Mouse (Mus musculus): ENCODE results near the gene Zfp638.

Gene Zfp638

GRCm38 (mm10) chr6:83928225-83928624, 61.3 kb downstream of the Zfp638 start:
- peaks cover 27% of the 10 kb centered on the region for H3K4me1 ChIP-seq (replicated peaks; ENCODE audit: low read depth, low read length)
- peaks cover 30% of the 10 kb centered on the region for H3K36me3 ChIP-seq (ENCODE audit: insufficient read depth, low read length)
- no peak for TF ChIP-seq CTCF (conservative IDR thresholded peaks at IDR 0.05; ENCODE audit: low read length)
- TF ChIP-seq POU5F1 (IDR thresholded peaks at IDR 0.05; ENCODE audit: borderline replicate concordance, low read length), result no peak
- no peak for TF ChIP-seq NANOG (IDR thresholded peaks at IDR 0.05; ENCODE audit: borderline replicate concordance, low read length)
- no peak overlapping the region for H3K4me3 ChIP-seq (replicated peaks; ENCODE audit: low read length)
- H3K27me3 ChIP-seq (ENCODE audit: insufficient read depth, low read length), result no peaks in the 10 kb centered on the region
- no peaks in the 10 kb centered on the region for H3K9me3 ChIP-seq (ENCODE audit: low read length)

- H3K27me3 ChIP-seq (ENCODE audit: insufficient read depth, low read length), result no peaks in the 10 kb centered on the region
- no peaks in the 10 kb centered on the region for H3K9me3 ChIP-seq (ENCODE audit: low read length)
- no peak overlapping the region for H3K4me3 ChIP-seq (replicated peaks; ENCODE audit: low read length)
- no peak for TF ChIP-seq NANOG (IDR thresholded peaks at IDR 0.05; ENCODE audit: borderline replicate concordance, low read length)
- TF ChIP-seq POU5F1 (IDR thresholded peaks at IDR 0.05; ENCODE audit: borderline replicate concordance, low read length), result no peak
- TF ChIP-seq CTCF (conservative IDR thresholded peaks at IDR 0.05; ENCODE audit: low read length), result no peak
- H3K4me1 ChIP-seq (replicated peaks; ENCODE audit: low read depth, low read length), result peaks cover 3% of the 10 kb centered on the region
- peaks cover 73% of the 10 kb centered on the region for H3K36me3 ChIP-seq (ENCODE audit: insufficient read depth, low read length)
Observed at GRCm38 (mm10) chr6:83939492-83939891, 72.6 kb downstream of the Zfp638 start.

GRCm38 (mm10) chr6:83942806-83943205, 75.9 kb downstream of the Zfp638 start:
- Histone ChIP-seq H3K27me3 (ENCODE audit: insufficient read depth, low read length) (no peaks in the 10 kb centered on the region), H3K36me3 (ENCODE audit: insufficient read depth, low read length) (peaks cover 89% of the 10 kb centered on the region), H3K4me3 (replicated peaks; ENCODE audit: low read length) (no peak overlapping the region), H3K9me3 (ENCODE audit: low read length) (no peaks in the 10 kb centered on the region), H3K4me1 (replicated peaks; ENCODE audit: low read depth, low read length) (no peaks in the 10 kb centered on the region)
- TF ChIP-seq NANOG (IDR thresholded peaks at IDR 0.05; ENCODE audit: borderline replicate concordance, low read length), result no peak
- TF ChIP-seq CTCF (conservative IDR thresholded peaks at IDR 0.05; ENCODE audit: low read length), result no peak
- no peak for TF ChIP-seq POU5F1 (IDR thresholded peaks at IDR 0.05; ENCODE audit: borderline replicate concordance, low read length)

GRCm38 (mm10) chr6:83953603-83954002, 86.7 kb downstream of the Zfp638 start:
- H3K4me3 ChIP-seq (replicated peaks; ENCODE audit: low read length), result no peak overlapping the region
- H3K27me3 ChIP-seq (ENCODE audit: insufficient read depth, low read length), result no peaks in the 10 kb centered on the region
- TF ChIP-seq CTCF (conservative IDR thresholded peaks at IDR 0.05; ENCODE audit: low read length) (no peak), POU5F1 (IDR thresholded peaks at IDR 0.05; ENCODE audit: borderline replicate concordance, low read length) (no peak), NANOG (IDR thresholded peaks at IDR 0.05; ENCODE audit: borderline replicate concordance, low read length) (no peak)
- no peaks in the 10 kb centered on the region for H3K9me3 ChIP-seq (ENCODE audit: low read length)
- peaks cover 74% of the 10 kb centered on the region for H3K36me3 ChIP-seq (ENCODE audit: insufficient read depth, low read length)
- no peaks in the 10 kb centered on the region for H3K4me1 ChIP-seq (replicated peaks; ENCODE audit: low read depth, low read length)

- Histone ChIP-seq H3K4me1 (replicated peaks; ENCODE audit: low read depth, low read length) (no peaks in the 10 kb centered on the region), H3K27me3 (ENCODE audit: insufficient read depth, low read length) (no peaks in the 10 kb centered on the region), H3K36me3 (ENCODE audit: insufficient read depth, low read length) (peaks cover 80% of the 10 kb centered on the region), H3K4me3 (replicated peaks; ENCODE audit: low read length) (no peak overlapping the region), H3K9me3 (ENCODE audit: low read length) (no peaks in the 10 kb centered on the region)
- no peak for TF ChIP-seq CTCF (conservative IDR thresholded peaks at IDR 0.05; ENCODE audit: low read length)
- TF ChIP-seq POU5F1 (IDR thresholded peaks at IDR 0.05; ENCODE audit: borderline replicate concordance, low read length), result no peak
- TF ChIP-seq NANOG (IDR thresholded peaks at IDR 0.05; ENCODE audit: borderline replicate concordance, low read length), result no peak
Observed at GRCm38 (mm10) chr6:83987642-83988041, 120.7 kb downstream of the Zfp638 start.

- TF ChIP-seq NANOG (IDR thresholded peaks at IDR 0.05; ENCODE audit: borderline replicate concordance, low read length) (no peak), CTCF (conservative IDR thresholded peaks at IDR 0.05; ENCODE audit: low read length) (no peak), POU5F1 (IDR thresholded peaks at IDR 0.05; ENCODE audit: borderline replicate concordance, low read length) (no peak)
- H3K27me3 ChIP-seq (ENCODE audit: insufficient read depth, low read length), result 0 out of 2 replicates have a peak, but pooled peaks cover under 1% of the 10 kb centered on the region
- H3K4me1 ChIP-seq (replicated peaks; ENCODE audit: low read depth, low read length), result peaks cover under 1% of the 10 kb centered on the region; the same call in 1 of the 2 replicates
- peaks cover 6% of the 10 kb centered on the region; the same call in 1 of the 2 replicates for H3K36me3 ChIP-seq (ENCODE audit: insufficient read depth, low read length)
- no peaks in the 10 kb centered on the region for H3K9me3 ChIP-seq (ENCODE audit: low read length)
- H3K4me3 ChIP-seq (replicated peaks; ENCODE audit: low read length), result no peak overlapping the region
Observed at GRCm38 (mm10) chr6:84002716-84003115, 135.8 kb downstream of the Zfp638 start.

- no peaks in the 10 kb centered on the region for H3K36me3 ChIP-seq (ENCODE audit: insufficient read depth, low read length)
- TF ChIP-seq CTCF (conservative IDR thresholded peaks at IDR 0.05; ENCODE audit: low read length), result peak; percentile 34; the same call in 1 of the 2 replicates
- TF ChIP-seq POU5F1 (IDR thresholded peaks at IDR 0.05; ENCODE audit: borderline replicate concordance, low read length), result no peak
- peaks cover 15% of the 10 kb centered on the region for H3K27me3 ChIP-seq (ENCODE audit: insufficient read depth, low read length)
- H3K9me3 ChIP-seq (ENCODE audit: low read length), result no peaks in the 10 kb centered on the region
- H3K4me3 ChIP-seq (replicated peaks; ENCODE audit: low read length), result no peak overlapping the region
- H3K4me1 ChIP-seq (replicated peaks; ENCODE audit: low read depth, low read length), result peaks cover 16% of the 10 kb centered on the region
Observed at GRCm38 (mm10) chr6:84004295-84004694, 137.4 kb downstream of the Zfp638 start.

- Histone ChIP-seq H3K36me3 (ENCODE audit: insufficient read depth, low read length) (no peaks in the 10 kb centered on the region), H3K27me3 (ENCODE audit: insufficient read depth, low read length) (peaks cover 22% of the 10 kb centered on the region), H3K4me3 (replicated peaks; ENCODE audit: low read length) (peak within 1 kb of the TSS; percentile 74), H3K9me3 (ENCODE audit: low read length) (no peaks in the 10 kb centered on the region), H3K4me1 (replicated peaks; ENCODE audit: low read depth, low read length) (peaks cover 54% of the 10 kb centered on the region)
- TF ChIP-seq NANOG (IDR thresholded peaks at IDR 0.05; ENCODE audit: borderline replicate concordance, low read length) (no peak), POU5F1 (IDR thresholded peaks at IDR 0.05; ENCODE audit: borderline replicate concordance, low read length) (no peak), CTCF (conservative IDR thresholded peaks at IDR 0.05; ENCODE audit: low read length) (no peak)
Observed at GRCm38 (mm10) chr6:84008363-84009171, 141.7 kb downstream of the Zfp638 start, which contains the start of gene Dysf. TSS of gene Dysf (plus strand) at chr6:84008590.

Data from E14TG2a.4 (cell line).